Mouse (Mus musculus) lung, embryonic 16.5 days (tissue): ENCODE measurements around the gene Amot. TPM values are rescaled to one million over a fixed set of nuclear protein-coding genes. Genes with fewer than 3 reads are reported as not detected.

Experiments
- ATAC-seq: fragments of 200-750 bp; cut with Nextera tagmentation; 2 replicates; pipeline ENCODE4 v1.8.0; 2017; ENCODE audit warnings: low read depth, mild to moderate bottlenecking, moderate library complexity
- H3K27ac ChIP-seq: fragments of 300-500 bp; sonication (generic); 2 replicates; pipeline ENCODE4 v1.5.1; 2014; ENCODE audit warnings: mild to moderate bottlenecking, control low read depth, low read length
- H3K27me3 ChIP-seq: fragments of 300-500 bp; sonication (generic); 2 replicates; pipeline ENCODE4 v1.6.1; 2014; ENCODE audit warnings: low read depth, low read length, mixed read lengths; ENCODE audit not compliant: control insufficient read depth, insufficient read depth
- H3K36me3 ChIP-seq: fragments of 300-500 bp; sonication (generic); 2 replicates; pipeline ENCODE4 v1.6.1; 2014; ENCODE audit warnings: low read length; ENCODE audit not compliant: control insufficient read depth, insufficient read depth
- H3K4me1 ChIP-seq: fragments of 300-500 bp; sonication (generic); replicated peaks from 2 replicates; pipeline ENCODE4 v1.6.1; 2014; ENCODE audit warnings: low read length, mixed read lengths; ENCODE audit not compliant: control insufficient read depth, insufficient read depth
- H3K4me2 ChIP-seq: fragments of 300-500 bp; sonication (generic); 2 replicates; pipeline ENCODE4 v1.6.1; 2014; ENCODE audit warnings: low read depth, low read length, control low read depth
- H3K4me3 ChIP-seq: fragments of 300-500 bp; sonication (generic); 2 replicates; pipeline ENCODE4 v1.5.1; 2014; ENCODE audit warnings: mild to moderate bottlenecking, low read length, control low read depth
- H3K9ac ChIP-seq: fragments of 300-500 bp; sonication (generic); 2 replicates; pipeline ENCODE4 v1.6.1; 2014; ENCODE audit warnings: low read length, control low read depth
- H3K9me3 ChIP-seq: fragments of 300-500 bp; sonication (generic); 2 replicates; pipeline ENCODE4 v1.6.1; 2016; ENCODE audit warnings: low read length; ENCODE audit not compliant: control insufficient read depth
- WGBS: fragments of 180-500 bp; shearing (Covaris S2); extraction: QIAGEN DNeasy Blood & Tissue Kit; methylation state at CpG from one replicate; pipeline ENCODE4 v1.1.7; 2014; 5-methylcytosine and 5-hydroxymethylcytosine counted together
- polyA plus RNA-seq: library from polyadenylated mRNA; unstranded; fragments of >200 nt; fragmentation: Nextera tagmentation; extraction: Ambion mirVana; gene quantifications from 2 replicates; pipeline ENCODE4 v1.2.1, GENCODE M21; 2015

Amot gene
- polyA plus RNA-seq: 6.9 and 7.3 TPM in 2 replicates

DNA sequence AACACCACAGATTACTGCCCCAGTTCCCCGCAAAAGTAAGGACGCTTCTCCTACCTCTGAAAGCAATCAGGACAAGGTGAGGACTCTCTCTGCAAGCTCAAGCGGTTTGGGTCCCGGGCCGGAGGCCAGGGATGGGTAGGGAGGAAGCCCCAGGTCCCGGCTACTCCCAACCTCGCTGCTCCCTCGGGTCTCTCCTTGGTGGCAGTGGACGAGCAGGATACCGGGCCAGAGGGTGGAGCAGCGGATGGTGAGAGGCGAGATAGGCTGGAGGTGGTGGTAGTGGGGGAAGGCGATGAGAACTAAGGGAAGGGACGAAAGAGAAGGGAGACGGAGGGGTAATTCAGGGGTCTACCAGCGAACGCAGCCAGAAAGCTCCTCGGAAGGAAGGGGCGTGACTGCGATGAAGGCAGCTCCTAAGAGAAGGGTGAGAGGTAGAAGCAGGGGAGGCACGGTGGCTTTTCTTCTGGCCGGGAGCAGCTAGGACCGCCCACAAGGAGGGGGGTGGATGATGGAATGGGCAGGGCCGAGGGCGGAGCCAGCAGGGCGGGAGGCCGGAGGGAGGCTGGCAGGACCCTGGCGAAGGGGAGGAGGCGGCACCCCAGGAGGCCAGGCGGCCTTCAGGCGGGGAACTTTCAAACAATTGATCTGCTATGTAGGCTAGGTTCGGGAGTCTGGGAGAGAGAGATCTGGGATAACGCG, at the start of gene Amot:
Gene Amot (minus strand): TSS at position 465 of the 699 bp plus-strand sequence.
- WGBS: 14% methylated on average over 34 of the region's 34 CpGs
- Histone ChIP-seq H3K4me1 (no peaks in the 10 kb centered on the region), H3K4me2 (peak within 1 kb of the TSS; percentile 58), H3K9ac (peak within 1 kb of the TSS; percentile 51), H3K9me3 (no peaks in the 10 kb centered on the region), H3K27me3 (no peaks in the 10 kb centered on the region), H3K27ac (peak within 1 kb of the TSS; percentile 76), H3K36me3 (no peaks in the 10 kb centered on the region), H3K4me3 (peak within 1 kb of the TSS; percentile 55)
- peak; percentile 97 for ATAC-seq

DNA sequence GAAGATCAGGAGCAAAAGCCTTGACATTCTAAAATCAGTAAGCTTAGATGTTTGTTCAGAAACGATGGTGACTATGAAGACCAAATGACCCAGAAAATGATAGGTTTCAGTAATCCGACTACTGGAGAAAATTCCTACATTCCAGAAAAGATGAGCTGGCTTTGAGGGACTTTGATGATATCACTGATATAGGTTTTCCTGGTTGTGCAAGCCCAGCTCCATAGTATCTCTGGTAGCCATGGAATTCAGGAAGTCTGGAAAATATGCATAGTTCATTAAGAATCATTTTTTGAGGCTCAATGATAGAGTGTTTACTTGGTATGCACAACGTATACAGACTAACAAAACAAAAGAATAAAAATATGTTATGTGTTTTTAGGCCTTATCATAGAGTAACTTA, 40.1 kb upstream of the Amot start:
- no peaks in the 10 kb centered on the region for H3K4me1 ChIP-seq
- no peak overlapping the region for H3K9ac ChIP-seq
- H3K4me2 ChIP-seq: no peak overlapping the region
- no peak for ATAC-seq
- no peaks in the 10 kb centered on the region for H3K9me3 ChIP-seq
- no peak overlapping the region for H3K27ac ChIP-seq
- H3K36me3 ChIP-seq: no peaks in the 10 kb centered on the region
- H3K27me3 ChIP-seq: no peaks in the 10 kb centered on the region
- 68% methylated on average over 3 of the region's 3 CpGs for whole genome bisulfite sequencing
- H3K4me3 ChIP-seq: no peak overlapping the region

DNA sequence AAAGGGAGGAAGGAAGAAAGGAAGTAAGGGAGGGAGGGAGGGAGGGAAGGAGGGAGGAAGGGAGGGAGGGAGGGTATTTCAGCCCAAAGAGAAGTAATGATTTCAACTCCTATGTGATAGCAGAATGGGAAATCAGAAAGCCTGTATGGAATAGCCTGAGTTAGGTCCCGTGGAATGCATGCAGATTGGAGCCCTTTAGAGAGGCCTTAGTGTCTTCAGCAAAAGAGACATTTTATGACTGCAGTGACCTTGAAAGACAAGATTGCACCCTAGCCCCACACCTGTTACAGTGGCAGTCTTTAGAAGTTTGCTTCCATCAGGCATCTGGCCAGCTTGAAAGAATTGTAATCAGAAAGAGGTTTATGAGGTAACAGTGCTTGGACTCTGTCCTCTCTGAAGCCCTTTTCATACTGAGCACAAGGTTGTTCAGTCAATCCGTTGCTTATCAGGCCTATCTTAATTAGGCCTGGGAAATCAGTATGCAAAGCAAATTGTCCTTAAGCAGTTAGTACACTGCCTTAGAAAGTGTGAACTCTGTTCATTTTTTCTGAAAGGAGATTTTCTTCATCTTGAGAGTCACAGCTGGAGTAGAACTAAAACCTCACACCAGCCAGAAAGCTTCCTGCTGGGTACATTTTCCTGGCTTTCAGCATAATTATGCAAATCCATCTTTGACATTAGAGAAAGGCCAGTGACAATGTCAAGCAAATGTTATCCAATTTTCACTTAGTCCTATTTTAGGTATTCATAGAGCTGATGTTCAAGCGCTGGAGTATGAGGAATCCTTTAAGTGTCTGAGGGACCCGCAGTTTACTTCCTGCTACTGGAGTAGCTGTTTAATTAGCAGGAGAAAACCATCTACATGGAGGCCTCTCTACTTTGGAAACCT, 38.9 kb upstream of the Amot start:
- no peaks in the 10 kb centered on the region for H3K36me3 ChIP-seq
- H3K9ac ChIP-seq: no peak overlapping the region
- H3K4me3 ChIP-seq: no peak overlapping the region
- no peak for ATAC-seq
- no peaks in the 10 kb centered on the region for H3K9me3 ChIP-seq
- H3K27me3 ChIP-seq: no peaks in the 10 kb centered on the region
- no peaks in the 10 kb centered on the region for H3K4me1 ChIP-seq
- H3K4me2 ChIP-seq: no peak overlapping the region
- H3K27ac ChIP-seq: no peak overlapping the region
- 59% methylated on average over 4 of the region's 4 CpGs for WGBS

DNA sequence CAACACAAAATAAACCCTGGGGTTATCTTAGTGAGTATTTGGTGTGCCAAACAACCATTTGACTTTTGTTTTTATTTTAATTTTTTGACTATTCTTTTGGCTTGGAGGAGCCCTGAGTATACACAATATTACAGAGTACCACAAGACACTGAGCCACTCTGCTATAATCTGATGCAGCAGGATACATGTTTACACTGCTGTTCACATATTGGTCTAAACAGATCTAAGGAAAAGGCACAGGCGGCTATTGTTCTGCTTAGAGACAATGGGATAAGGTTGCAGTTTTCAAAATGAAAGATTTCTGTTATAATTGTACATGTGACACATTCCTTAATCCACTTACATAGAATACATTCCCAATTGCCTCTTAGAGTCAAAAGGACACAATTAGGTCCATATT, 36.1 kb upstream of the Amot start:
- Histone ChIP-seq H3K27me3 (no peaks in the 10 kb centered on the region), H3K4me3 (no peak overlapping the region), H3K27ac (no peak overlapping the region), H3K9me3 (no peaks in the 10 kb centered on the region), H3K4me2 (no peak overlapping the region), H3K4me1 (no peaks in the 10 kb centered on the region), H3K9ac (no peak overlapping the region), H3K36me3 (no peaks in the 10 kb centered on the region)
- ATAC-seq: no peak
- 73% methylated on average over 1 of the region's 1 CpGs for WGBS

DNA sequence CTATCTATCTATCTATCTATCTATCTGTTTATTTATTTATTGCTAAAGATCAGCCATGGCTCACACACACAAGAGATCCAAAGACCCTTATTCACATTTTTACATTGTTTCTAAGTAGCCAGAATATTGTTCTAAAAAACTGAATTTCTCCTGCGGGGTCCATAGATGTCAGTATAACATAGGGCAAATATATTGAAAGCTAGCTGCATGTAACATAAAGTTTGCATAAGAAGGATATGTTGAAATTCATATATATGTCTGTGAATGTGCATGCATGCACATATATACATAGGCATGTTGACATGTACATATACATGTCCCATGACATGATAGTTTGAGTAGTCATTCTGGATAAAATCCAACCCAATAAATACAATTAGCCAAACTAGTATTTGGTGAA, 35.3 kb upstream of the Amot start:
- Histone ChIP-seq H3K27ac (no peak overlapping the region), H3K27me3 (no peaks in the 10 kb centered on the region), H3K4me1 (no peaks in the 10 kb centered on the region), H3K9me3 (no peaks in the 10 kb centered on the region), H3K9ac (no peak overlapping the region), H3K36me3 (no peaks in the 10 kb centered on the region), H3K4me3 (no peak overlapping the region), H3K4me2 (no peak overlapping the region)
- WGBS: 93% methylated on average over 1 of the region's 1 CpGs
- no peak for ATAC-seq

DNA sequence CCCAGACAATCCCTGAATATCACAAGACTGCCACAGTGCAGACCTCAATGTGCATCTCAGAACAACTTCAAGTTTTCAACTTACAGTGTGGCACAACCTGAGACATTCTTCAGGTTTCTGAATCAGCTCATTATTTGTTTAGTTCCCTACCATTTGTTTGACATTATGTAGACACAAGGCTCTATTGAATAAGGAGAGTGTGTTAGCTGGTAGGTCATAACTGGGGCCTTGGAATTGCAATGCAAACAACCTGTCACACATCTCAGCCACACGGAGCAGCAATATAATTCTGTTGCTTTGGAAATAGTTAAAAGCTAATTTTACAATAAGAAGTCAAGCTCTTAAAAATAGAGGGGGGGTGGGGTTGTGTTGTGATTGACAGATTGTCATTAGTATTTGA, 24.6 kb upstream of the Amot start:
- Histone ChIP-seq H3K4me2 (no peak overlapping the region), H3K36me3 (no peaks in the 10 kb centered on the region), H3K9ac (no peak overlapping the region), H3K9me3 (no peaks in the 10 kb centered on the region), H3K27me3 (no peaks in the 10 kb centered on the region), H3K27ac (no peak overlapping the region), H3K4me1 (no peaks in the 10 kb centered on the region), H3K4me3 (no peak overlapping the region)
- 39% methylated on average over 1 of the region's 1 CpGs for WGBS
- ATAC-seq: peak; percentile 34

DNA sequence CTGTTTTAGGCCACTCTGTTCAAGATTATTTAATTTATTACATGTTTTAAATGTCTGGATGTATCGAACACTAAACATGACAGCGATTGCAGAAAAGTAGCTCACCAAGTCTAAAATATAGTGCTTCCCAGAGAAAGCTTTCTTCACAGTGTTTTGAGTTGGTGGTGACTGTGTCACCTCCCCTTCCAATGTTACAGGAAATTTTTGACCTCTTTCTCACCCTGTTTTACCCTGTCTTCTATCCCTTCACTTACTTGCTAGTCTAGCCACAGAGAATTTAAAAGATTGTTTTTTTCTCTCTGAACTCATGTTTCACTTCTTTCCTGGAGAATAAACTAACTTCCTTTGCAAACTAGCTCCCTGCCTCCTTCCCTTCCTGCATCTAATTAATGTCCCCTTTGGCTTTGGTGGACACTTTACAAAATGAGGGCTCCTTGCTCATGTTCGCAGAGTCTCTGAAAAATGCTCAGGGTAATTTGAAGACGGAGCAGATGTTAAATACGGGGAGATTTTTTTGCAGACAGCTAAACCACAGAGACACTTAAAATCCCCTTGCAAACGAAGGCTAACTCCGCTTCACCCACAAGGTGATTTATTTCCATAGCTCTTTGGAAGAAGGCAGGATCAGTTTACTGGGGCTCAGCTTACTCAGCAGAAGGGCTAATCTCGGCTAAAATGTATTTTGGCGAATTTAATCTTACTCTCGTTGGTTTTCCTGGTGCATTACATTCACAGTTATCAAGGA, 11.5 kb upstream of the Amot start:
- no peak overlapping the region for H3K4me2 ChIP-seq
- no peak overlapping the region for H3K9ac ChIP-seq
- 47% methylated on average over 10 of the region's 10 CpGs for WGBS
- H3K27me3 ChIP-seq: no peaks in the 10 kb centered on the region
- no peak overlapping the region for H3K4me3 ChIP-seq
- H3K4me1 ChIP-seq: no peaks in the 10 kb centered on the region
- H3K27ac ChIP-seq: no peak overlapping the region
- no peak for ATAC-seq
- H3K36me3 ChIP-seq: no peaks in the 10 kb centered on the region
- H3K9me3 ChIP-seq: no peaks in the 10 kb centered on the region

DNA sequence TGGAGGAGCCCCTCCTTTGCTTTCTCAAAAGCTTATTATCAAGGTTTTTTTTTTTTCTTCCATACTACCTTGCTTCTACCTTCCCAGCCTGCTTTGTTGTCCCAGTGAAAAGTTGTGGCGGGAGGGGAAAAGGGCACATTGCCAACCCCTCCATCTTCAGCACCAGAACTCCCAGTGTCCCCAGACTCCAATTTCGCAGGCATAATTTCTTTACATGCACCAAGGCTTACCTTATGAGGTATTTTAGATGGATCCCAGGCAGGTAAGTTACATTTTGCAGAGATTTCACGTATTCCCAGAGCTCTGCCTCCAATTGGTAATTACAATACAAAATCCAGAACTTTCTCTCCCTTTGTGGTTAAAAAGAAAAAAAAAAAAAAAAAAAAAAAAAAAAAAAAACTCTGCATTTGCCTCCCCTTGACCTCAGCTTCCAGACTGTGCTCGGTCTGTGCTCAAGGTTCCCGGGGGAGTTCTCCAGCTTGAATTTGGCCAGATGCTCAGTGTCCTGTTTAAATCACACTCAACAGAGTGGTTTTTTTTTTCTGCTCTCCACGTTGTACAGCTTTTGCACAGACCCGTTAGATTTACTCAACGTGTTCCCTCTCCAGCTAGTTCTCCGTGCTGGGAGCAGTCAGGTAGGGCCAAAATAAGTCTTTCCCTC, 10.6 kb upstream of the Amot start:
- H3K9ac ChIP-seq: no peak overlapping the region
- no peak overlapping the region for H3K4me3 ChIP-seq
- H3K36me3 ChIP-seq: no peaks in the 10 kb centered on the region
- H3K9me3 ChIP-seq: no peaks in the 10 kb centered on the region
- H3K4me2 ChIP-seq: no peak overlapping the region
- no peak for ATAC-seq
- H3K4me1 ChIP-seq: no peaks in the 10 kb centered on the region
- H3K27ac ChIP-seq: no peak overlapping the region
- WGBS: 39% methylated on average over 9 of the region's 9 CpGs
- no peaks in the 10 kb centered on the region for H3K27me3 ChIP-seq
